Mouse (Mus musculus) CH12.LX (cell line): ENCODE results near the gene Akt3. TPM values are rescaled to one million over a fixed set of nuclear protein-coding genes. Genes with fewer than 3 reads are reported as not detected.

ENCODE experiments used
- DNase-seq: peaks from one replicate; pipeline ENCODE4 v3.0.0-alpha.2; 2013; ENCODE audit errors: extremely low read depth
- H3K27ac ChIP-seq: 2 replicates; pipeline ENCODE4 v1.5.1; 2012; ENCODE audit warnings: low read depth, mild to moderate bottlenecking, control low read depth, moderate library complexity; ENCODE audit not compliant: insufficient read depth
- H3K27me3 ChIP-seq: replicated peaks from 2 replicates; pipeline ENCODE3; 2012; ENCODE audit warnings: inconsistent platforms
- H3K36me3 ChIP-seq, 2 experiments: replicated peaks in 1 of 2; 2 replicates each; pipeline versions ENCODE3 to v1.6.1; 2012; ENCODE audit warnings: inconsistent platforms in 1 of 2, low read length in 1 of 2, mild to moderate bottlenecking in 1 of 2, mixed read lengths in 1 of 2, moderate library complexity in 1 of 2; ENCODE audit not compliant: control insufficient read depth in 1 of 2, insufficient read depth in 1 of 2
- H3K4me1 ChIP-seq, 2 experiments: 2 replicates each; pipeline ENCODE4 v1.6.1; 2012; ENCODE audit warnings: inconsistent platforms in 1 of 2, moderate library complexity in 1 of 2; ENCODE audit not compliant: insufficient read depth in 2 of 2, control insufficient read depth in 1 of 2
- H3K4me2 ChIP-seq: 2 replicates; pipeline ENCODE4 v1.6.1; 2012; ENCODE audit warnings: low read depth, mild to moderate bottlenecking, control low read depth; ENCODE audit not compliant: poor library complexity, insufficient read depth, severe bottlenecking
- H3K4me3 ChIP-seq, 3 experiments: fragments of 150-350 bp in 1 of 3; sonication (generic) in 1 of 3; replicated peaks in 1 of 3; 2 replicates each; pipeline versions ENCODE3 to v1.5.1; 2011 to 2012; ENCODE audit warnings: low read depth in 2 of 3, low read length in 2 of 3, mild to moderate bottlenecking in 2 of 3, moderate library complexity in 2 of 3, control low read depth in 1 of 3, improper control_type of control experiment in 1 of 3, inconsistent platforms in 1 of 3, mixed read lengths in 1 of 3; ENCODE audit not compliant: poor library complexity in 1 of 3
- H3K79me2 ChIP-seq: replicated peaks from 2 replicates; pipeline ENCODE4 v1.6.1; 2012; ENCODE audit warnings: mild to moderate bottlenecking, moderate library complexity; ENCODE audit not compliant: control insufficient read depth, poor library complexity, insufficient read depth, severe bottlenecking; ENCODE audit errors: extremely low read depth
- H3K9ac ChIP-seq: 2 replicates; pipeline ENCODE4 v1.6.1; 2012; ENCODE audit warnings: low read depth, mild to moderate bottlenecking, control low read depth, moderate library complexity; ENCODE audit not compliant: insufficient read depth
- H3K9me3 ChIP-seq: replicated peaks from 2 replicates; pipeline ENCODE3; 2012; ENCODE audit warnings: low read length, inconsistent platforms, mixed read lengths
- BHLHE40 ChIP-seq: IDR thresholded peaks from 2 replicates; pipeline ENCODE4 v1.6.1; 2011; ENCODE audit warnings: mild to moderate bottlenecking, low read depth, low read length, improper control_type of control experiment
- CHD1 ChIP-seq: IDR thresholded peaks from 2 replicates; pipeline ENCODE4 v1.6.1; 2012; ENCODE audit warnings: low read depth, low read length, improper control_type of control experiment, inconsistent platforms
- CHD2 ChIP-seq: IDR thresholded peaks from 2 replicates; pipeline ENCODE4 v1.6.1; 2011; ENCODE audit warnings: low read length, improper control_type of control experiment
- CTCF ChIP-seq, 2 experiments: IDR thresholded peaks in 1 of 2; conservative IDR thresholded peaks in 1 of 2; 2 replicates each; pipeline ENCODE4 v1.5.1; 2011 to 2012; ENCODE audit warnings: low read depth in 2 of 2, low read length in 2 of 2, improper control_type of control experiment in 1 of 2, inconsistent platforms in 1 of 2, mild to moderate bottlenecking in 1 of 2, moderate library complexity in 1 of 2
- ELF1 ChIP-seq: IDR thresholded peaks from 2 replicates; pipeline ENCODE4 v1.6.1; 2014; ENCODE audit warnings: low read depth, mild to moderate bottlenecking, inconsistent platforms, low read length, improper control_type of control experiment
- EP300 ChIP-seq: IDR thresholded peaks from 2 replicates; pipeline ENCODE4 v1.6.1; 2011; ENCODE audit warnings: low read length, improper control_type of control experiment
- ETS1 ChIP-seq: conservative IDR thresholded peaks from 2 replicates; pipeline ENCODE4 v1.6.1; 2012; ENCODE audit warnings: low read depth, mild to moderate bottlenecking, inconsistent platforms, low read length, improper control_type of control experiment, moderate library complexity
- HCFC1 ChIP-seq: IDR thresholded peaks from 2 replicates; pipeline ENCODE4 v1.6.1; 2012; ENCODE audit warnings: low read depth, mild to moderate bottlenecking, inconsistent platforms, low read length, improper control_type of control experiment
- IRF4 ChIP-seq: IDR thresholded peaks from 2 replicates; pipeline ENCODE4 v1.6.1; 2014; ENCODE audit warnings: low read depth, mild to moderate bottlenecking, inconsistent platforms, low read length, improper control_type of control experiment
- JUN ChIP-seq: IDR thresholded peaks from 2 replicates; pipeline ENCODE4 v1.6.1; 2011; ENCODE audit warnings: low read depth, mild to moderate bottlenecking, low read length, improper control_type of control experiment, moderate library complexity; ENCODE audit not compliant: insufficient read depth
- KAT2A ChIP-seq: IDR thresholded peaks from 2 replicates; pipeline ENCODE4 v1.6.1; 2012; ENCODE audit warnings: low read length, improper control_type of control experiment, inconsistent platforms; ENCODE audit not compliant: insufficient replicate concordance
- MAFK ChIP-seq: IDR thresholded peaks from 2 replicates; pipeline ENCODE4 v1.6.1; 2011; ENCODE audit warnings: low read length, improper control_type of control experiment; ENCODE audit not compliant: insufficient replicate concordance
- MEF2A ChIP-seq: IDR thresholded peaks from 2 replicates; pipeline ENCODE4 v1.6.1; 2014; ENCODE audit warnings: low read depth, mild to moderate bottlenecking, inconsistent platforms, low read length, improper control_type of control experiment, borderline replicate concordance
- MXI1 ChIP-seq: IDR thresholded peaks from 2 replicates; pipeline ENCODE4 v1.6.1; 2011; ENCODE audit warnings: mild to moderate bottlenecking, low read depth, low read length, improper control_type of control experiment
- NELFE ChIP-seq: IDR thresholded peaks from 2 replicates; pipeline ENCODE4 v1.6.1; 2011; ENCODE audit warnings: low read depth, low read length, improper control_type of control experiment
- NRF1 ChIP-seq: IDR thresholded peaks from 2 replicates; pipeline ENCODE4 v1.6.1; 2014; ENCODE audit warnings: low read depth, mild to moderate bottlenecking, inconsistent platforms, low read length, improper control_type of control experiment, moderate library complexity
- PAX5 ChIP-seq: IDR thresholded peaks from 2 replicates; pipeline ENCODE4 v1.6.1; 2012; ENCODE audit warnings: low read length, inconsistent platforms, mixed read lengths
- RAD21 ChIP-seq: IDR thresholded peaks from 2 replicates; pipeline ENCODE4 v1.6.1; 2011; ENCODE audit warnings: low read depth, mild to moderate bottlenecking, low read length, improper control_type of control experiment, moderate library complexity
- SMC3 ChIP-seq: IDR thresholded peaks from 2 replicates; pipeline ENCODE4 v1.6.1; 2011; ENCODE audit warnings: low read depth, low read length, improper control_type of control experiment
- TBP ChIP-seq: conservative IDR thresholded peaks from 2 replicates; pipeline ENCODE4 v1.6.1; 2011; ENCODE audit warnings: low read depth, low read length, improper control_type of control experiment
- TCF12 ChIP-seq: IDR thresholded peaks from 2 replicates; pipeline ENCODE4 v1.6.1; 2014; ENCODE audit warnings: low read depth, mild to moderate bottlenecking, inconsistent platforms, low read length, improper control_type of control experiment
- USF1 ChIP-seq: IDR thresholded peaks from 2 replicates; pipeline ENCODE4 v1.6.1; 2014; ENCODE audit warnings: low read depth, mild to moderate bottlenecking, inconsistent platforms, low read length, improper control_type of control experiment
- ZKSCAN1 ChIP-seq: IDR thresholded peaks from 2 replicates; pipeline ENCODE4 v1.6.1; 2012; ENCODE audit warnings: low read depth, inconsistent platforms, low read length, improper control_type of control experiment, borderline replicate concordance
- ZNF384 ChIP-seq: IDR thresholded peaks from 2 replicates; pipeline ENCODE4 v1.6.1; 2012; ENCODE audit warnings: low read depth, low read length, improper control_type of control experiment, inconsistent platforms
- dilution Hi-C: fragments of 300-500 bp; cut with MboI; formaldehyde crosslinking; loops from 2 replicates; pipeline ENCODE4 v1.14.3; 2020; ENCODE audit warnings: low sequenced_read_pairs; ENCODE audit not compliant: extremely low pct_unique_long_range_greater_than_20kb, extremely low pct_ligation_motif_present
- in situ Hi-C: fragments of 300-500 bp; cut with MboI; formaldehyde crosslinking; loops from 3 replicates; pipeline ENCODE4 v1.14.3; 2019; ENCODE audit warnings: low sequenced_read_pairs, low pct_ligation_motif_present, low pct_unique_long_range_greater_than_20kb, mixed read lengths
- polyA plus RNA-seq: library from polyadenylated mRNA; unstranded; fragments of >175 nt; gene quantifications from 2 replicates; pipeline ENCODE4 v1.2.1, GENCODE M21; 2012; ENCODE audit warnings: low read depth; ENCODE audit not compliant: insufficient read length
- total RNA-seq, 2 experiments: library from RNA; depleted of rRNA; stranded (reverse); fragments of 300-350 nt in 1 of 2; fragments of >200 nt in 1 of 2; gene quantifications; 2 replicates each; pipeline ENCODE4 v1.2.3; 2012 to 2014

The Akt3 gene
- total and polyA plus RNA-seq, 3 experiments: 0.34 to 1.3 (median 0.82) TPM

DNA sequence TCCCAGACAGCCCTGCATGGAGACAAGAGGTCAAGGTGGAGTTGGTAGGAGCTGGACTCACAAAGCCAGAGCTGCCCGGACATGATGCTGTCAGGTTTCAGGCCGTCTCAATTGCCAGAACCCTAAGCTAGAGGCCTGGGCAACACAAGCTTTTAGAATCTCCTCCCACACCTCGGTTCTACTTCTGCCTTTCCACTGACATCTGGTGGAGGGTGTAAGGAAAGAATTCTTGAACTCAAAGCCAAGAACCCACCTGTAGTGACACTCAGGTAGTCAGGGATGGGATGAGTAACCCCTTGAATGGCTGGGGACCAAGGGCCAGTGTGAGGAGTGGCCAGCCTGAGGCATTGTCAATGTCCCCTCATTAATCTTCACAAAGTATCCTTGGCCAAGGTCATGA, 235.3 kb downstream of the Akt3 start:
- Histone ChIP-seq H3K36me3 (peaks cover 4 to 10% of the 10 kb centered on the region in 2 experiments), H3K4me1 (peaks cover 6 to 16% of the 10 kb centered on the region in 2 experiments), H3K27ac (no peak overlapping the region), H3K4me3 (no peak overlapping the region), H3K9ac (no peak overlapping the region), H3K79me2 (no peaks in the 10 kb centered on the region), H3K9me3 (no peaks in the 10 kb centered on the region), H3K4me2 (no peak overlapping the region), H3K27me3 (no peaks in the 10 kb centered on the region)
- TF ChIP-seq HCFC1: no peak
- no peak for TF ChIP-seq ZNF384
- TF ChIP-seq CTCF (conservative IDR thresholded peaks at IDR 0.05 in 1 of 2, IDR thresholded peaks at IDR 0.05 in 1 of 2; ENCODE audit: low read depth in 2 of 2, low read length in 2 of 2): peak in 1 of 2 experiments; percentile 54; a peak in 2 of 4 replicates
- peak; percentile 63 for TF ChIP-seq SMC3
- peak; percentile 50 for TF ChIP-seq RAD21
- in situ Hi-C loops (loop anchor here (25.0 kb wide), 1 partner anchor 310 kb away; no protein-coding TSS in a partner anchor), dilution Hi-C loops (no loop called here)
- DNase-seq: no peak

- dilution Hi-C loops: no loop called here
- in situ Hi-C loops: loop anchor here (25.0 kb wide), 1 partner anchor 307 kb away; no protein-coding TSS in a partner anchor
- no peak overlapping the region for H3K4me3 ChIP-seq
- H3K4me2 ChIP-seq: no peak overlapping the region
- DNase-seq: no peak
- H3K27ac ChIP-seq: no peak overlapping the region
- no peak for TF ChIP-seq CHD2
- no peak for TF ChIP-seq MAFK
- TF ChIP-seq ZKSCAN1: no peak
- TF ChIP-seq, all 38 proteins: peak for 0
- Histone ChIP-seq H3K4me1 (peaks cover 13 to 47% of the 10 kb centered on the region in 2 experiments), H3K9me3 (no peaks in the 10 kb centered on the region), H3K79me2 (no peaks in the 10 kb centered on the region), H3K9ac (no peak overlapping the region), H3K36me3 (peaks cover 4 to 12% of the 10 kb centered on the region in 2 experiments), H3K27me3 (no peaks in the 10 kb centered on the region)
Measured at GRCm38 (mm10) chr1:177019668-177020067, 238.3 kb downstream of the Akt3 start.

DNA sequence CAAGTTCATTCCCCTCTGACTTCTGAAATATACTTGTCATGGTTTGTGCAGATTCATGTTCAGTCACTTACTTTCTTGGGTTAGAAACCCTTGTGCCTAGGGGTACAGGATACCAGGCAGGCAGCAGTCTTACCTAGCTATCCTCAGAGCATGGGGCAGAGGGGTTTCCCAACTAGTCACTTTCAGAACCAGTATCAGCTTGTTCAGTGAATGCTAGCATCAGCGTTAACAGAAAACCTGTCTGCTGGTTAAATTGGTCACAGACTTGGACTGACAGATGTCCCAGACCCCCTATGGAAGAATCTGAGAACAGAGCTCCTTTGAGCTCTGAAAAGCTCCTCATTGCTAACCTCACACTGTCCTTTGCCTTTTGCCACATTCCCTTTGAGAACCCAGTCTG, 239.3 kb downstream of the Akt3 start:
- H3K4me2 ChIP-seq: no peak overlapping the region
- no peak overlapping the region for H3K27ac ChIP-seq
- H3K9me3 ChIP-seq: no peaks in the 10 kb centered on the region
- no peak overlapping the region for H3K9ac ChIP-seq
- DNase-seq: no peak
- H3K36me3 ChIP-seq: peaks cover 4 to 12% of the 10 kb centered on the region in 2 experiments
- no peaks in the 10 kb centered on the region for H3K79me2 ChIP-seq
- no peak for TF ChIP-seq SMC3
- no peak for TF ChIP-seq USF1
- no peak for TF ChIP-seq ELF1
- TF ChIP-seq MXI1: no peak
- no peak for TF ChIP-seq KAT2A
- no peak for TF ChIP-seq ETS1
- no peak for TF ChIP-seq CTCF (conservative IDR thresholded peaks at IDR 0.05 in 1 of 2, IDR thresholded peaks at IDR 0.05 in 1 of 2; ENCODE audit: low read depth in 2 of 2, low read length in 2 of 2)
- no peak for TF ChIP-seq MAFK
- no peak for TF ChIP-seq JUN
- 0 out of 2 replicates have a peak, but pooled peaks have one; percentile 4 for TF ChIP-seq NRF1
- no peak for TF ChIP-seq RAD21
- peak; percentile 47; the same call in 1 of the 2 replicates for TF ChIP-seq EP300
- no peak for TF ChIP-seq PAX5
- peak; percentile 94; the same call in 1 of the 2 replicates for TF ChIP-seq CHD1
- peak; percentile 75 for TF ChIP-seq IRF4
- no peak for TF ChIP-seq HCFC1
- peak; percentile 48; the same call in 1 of the 2 replicates for TF ChIP-seq MEF2A
- no peak for TF ChIP-seq BHLHE40
- 0 out of 2 replicates have a peak, but pooled peaks have one; percentile 14 for TF ChIP-seq TCF12
- TF ChIP-seq TBP: no peak
- no peak for TF ChIP-seq NELFE
- dilution Hi-C loops: no loop called here
- in situ Hi-C loops: loop anchor here (25.0 kb wide), 1 partner anchor 306 kb away; no protein-coding TSS in a partner anchor
- H3K4me1 ChIP-seq: peaks cover 19 to 56% of the 10 kb centered on the region in 2 experiments
- no peak overlapping the region for H3K4me3 ChIP-seq
- no peaks in the 10 kb centered on the region for H3K27me3 ChIP-seq
